Mouse (Mus musculus) embryonic stem cell, embryonic (primary cell): Measurements from ENCODE around the gene Slco2b1.

Experiments used
- CTCF ChIA-PET, 4 experiments: fragments of 300-600 bp in 2 of 4; fragments of 350-600 bp in 2 of 4; sonication (Branson Sonifier 250); formaldehyde crosslinking; loops; one replicate each; lab custom pipeline; 2022; ENCODE audit warnings: inconsistent platforms in 2 of 4; lab: Charles Lee
- POLR2A ChIA-PET, 4 experiments: fragments of 300-600 bp in 2 of 4; fragments of 350-600 bp in 2 of 4; sonication (Branson Sonifier 250); formaldehyde crosslinking; loops; one replicate each; lab custom pipeline; 2022; ENCODE audit warnings: antibody characterized with exemption in 4 of 4, inconsistent platforms in 1 of 4; lab: Charles Lee

The Slco2b1 gene

DNA sequence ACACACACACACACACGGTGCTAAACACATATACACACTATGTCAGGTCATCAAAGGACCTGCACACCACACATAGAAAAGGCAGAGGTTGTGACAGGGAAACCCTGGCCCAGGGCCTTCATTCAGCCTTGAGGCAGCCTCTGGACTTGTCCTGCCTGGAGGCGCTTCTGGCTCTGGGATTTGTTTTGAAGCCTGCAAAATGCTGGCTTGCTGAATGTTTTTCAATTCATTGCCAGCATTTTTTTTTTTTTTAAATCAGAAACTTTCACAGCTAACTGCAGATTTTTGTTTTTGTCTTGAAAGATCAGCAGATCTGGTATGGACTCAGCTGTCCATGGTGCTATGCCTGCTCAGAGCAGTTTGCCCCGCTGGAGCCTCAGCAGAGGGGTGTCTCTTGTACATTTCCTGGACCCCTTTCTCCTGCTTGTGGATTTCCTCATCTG is 11.4 kb downstream of the Slco2b1 start:
- POLR2A ChIA-PET = interaction anchor here in 1 of 4 experiments (0.6 kb wide), 1 partner anchor 1391 kb away, joined by 3 read pairs; no protein-coding TSS in a partner anchor
- CTCF ChIA-PET = interaction anchor here in 2 of 4 experiments (0.6 to 0.9 kb wide), 4 partner anchors 10 to 220 kb away, joined by 3 read pairs; no protein-coding TSS in a partner anchor

- CTCF ChIA-PET = interaction anchor here in 1 of 4 experiments (0.6 kb wide), 1 partner anchor 108 kb away, joined by 3 read pairs; no protein-coding TSS in a partner anchor
Measured at GRCm38 (mm10) chr7:99699106-99699505, 12.0 kb downstream of the Slco2b1 start.

DNA sequence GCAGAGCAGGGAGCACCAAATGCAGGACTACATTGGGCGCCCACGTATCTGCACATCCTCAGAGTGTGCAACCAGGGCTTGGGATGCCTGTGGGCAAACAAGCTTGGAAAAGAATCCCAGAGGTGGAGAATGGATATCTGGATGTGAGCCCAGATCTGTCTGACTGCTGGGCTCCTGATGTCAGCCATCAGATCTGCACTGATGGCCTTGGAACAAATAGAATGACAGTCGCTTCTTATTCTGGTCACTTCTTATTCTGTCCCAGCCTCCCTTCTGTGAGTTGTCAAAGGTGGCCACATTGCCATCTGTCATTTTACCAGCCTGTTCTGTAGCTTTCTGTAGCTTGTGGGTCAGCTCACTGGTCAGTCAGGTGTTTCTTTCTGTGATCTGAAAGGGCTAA is 12.6 kb downstream of the Slco2b1 start:
- ChIA-PET CTCF (no interaction called here), POLR2A (interaction anchor here in 1 of 4 experiments (0.6 kb wide), 1 partner anchor 225 kb away, joined by 8 read pairs; no protein-coding TSS in a partner anchor)

More at GRCm38 (mm10) chr7:99699106-99699505, 12.0 kb downstream of the Slco2b1 start:
- POLR2A ChIA-PET = no interaction called here

- ChIA-PET CTCF (interaction anchor here (0.6 to 2.0 kb wide), 9 partner anchors 13 to 275 kb away, joined by 3 to 8 read pairs (median 4); no protein-coding TSS in a partner anchor), POLR2A (interaction anchor here in 3 of 4 experiments (0.6 to 1.6 kb wide), 4 partner anchors 11 to 745 kb away, joined by 3 to 4 read pairs (median 4); no protein-coding TSS in a partner anchor)
Measured at GRCm38 (mm10) chr7:99695471-99696057, 15.6 kb downstream of the Slco2b1 start.

- CTCF ChIA-PET = interaction anchor here in 2 of 4 experiments (1.1 to 2.0 kb wide), 2 partner anchors 14 to 36 kb away, joined by 3 to 4 read pairs; no protein-coding TSS in a partner anchor
- POLR2A ChIA-PET = interaction anchor here in 1 of 4 experiments (0.7 kb wide), 1 partner anchor 88 kb away, joined by 8 read pairs; no protein-coding TSS in a partner anchor
Measured at GRCm38 (mm10) chr7:99694424-99694823, 16.7 kb downstream of the Slco2b1 start.

DNA sequence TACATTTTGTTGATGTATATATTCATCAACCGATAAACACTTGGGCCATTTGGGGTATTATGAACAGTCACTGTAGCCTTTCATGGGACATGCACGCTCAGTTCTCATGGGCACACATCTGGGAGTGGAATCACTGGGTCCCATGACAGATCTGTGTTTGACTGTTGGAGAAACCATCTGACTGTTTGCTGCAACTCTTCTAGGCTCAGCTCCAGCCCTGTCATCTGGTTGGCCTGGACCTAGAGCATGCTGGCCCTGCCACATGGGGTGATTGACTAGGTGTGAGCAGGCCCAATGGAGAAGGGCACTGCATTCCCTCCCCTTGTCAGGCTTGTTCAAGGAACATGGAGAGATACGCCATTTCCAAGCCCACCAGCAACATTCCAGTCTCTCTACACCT is 17.2 kb downstream of the Slco2b1 start:
- CTCF ChIA-PET = interaction anchor here in 1 of 4 experiments (0.5 kb wide), 1 partner anchor 222 kb away, joined by 3 read pairs; no protein-coding TSS in a partner anchor
- POLR2A ChIA-PET = no interaction called here

DNA sequence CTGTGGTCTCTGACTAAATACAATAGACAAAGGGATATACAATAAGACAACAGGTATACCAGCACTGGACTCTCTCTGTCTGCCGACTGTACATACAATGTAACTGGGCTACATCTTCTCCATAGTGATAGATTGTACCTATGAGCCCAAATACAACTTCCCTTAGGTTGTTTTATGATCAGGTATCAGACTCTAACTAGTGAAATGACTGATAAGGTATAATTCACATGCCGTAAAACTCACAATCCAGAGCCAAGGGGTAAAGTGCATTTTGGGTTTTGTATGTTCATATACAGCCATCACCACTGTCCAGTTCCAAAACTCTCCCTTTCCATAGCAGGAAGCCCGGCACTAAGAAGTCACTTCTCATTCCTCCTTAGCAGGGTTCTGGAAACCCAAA is 17.8 kb downstream of the Slco2b1 start:
- ChIA-PET POLR2A (no interaction called here), CTCF (interaction anchor here in 1 of 4 experiments (0.5 kb wide), 1 partner anchor 222 kb away, joined by 3 read pairs; no protein-coding TSS in a partner anchor)

DNA sequence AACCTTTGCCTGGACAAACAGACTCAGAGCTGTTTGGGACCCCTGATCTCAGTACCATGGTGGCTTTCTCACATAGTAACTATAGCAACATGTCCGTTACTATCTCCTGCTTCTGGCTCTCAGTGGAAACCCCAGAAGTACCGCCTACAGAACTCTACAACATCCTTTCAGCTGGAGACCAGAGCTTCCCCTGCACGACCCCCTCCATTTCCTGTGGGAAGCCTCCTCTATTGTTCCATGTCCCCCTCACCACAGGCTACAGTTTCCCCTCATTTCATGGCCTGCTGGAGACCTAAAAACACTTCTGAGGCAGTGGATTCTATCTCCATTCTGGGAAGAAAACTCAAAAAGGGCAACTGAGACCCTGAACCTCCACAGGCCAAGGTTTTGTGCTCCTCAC is 18.7 kb downstream of the Slco2b1 start:
- POLR2A ChIA-PET = no interaction called here
- CTCF ChIA-PET = interaction anchor here in 1 of 4 experiments (0.6 kb wide), 1 partner anchor 907 kb away, joined by 3 read pairs; no protein-coding TSS in a partner anchor

GRCm38 (mm10) chr7:99690819-99691218 is 20.3 kb downstream of the Slco2b1 start:
- ChIA-PET CTCF (interaction anchor here in 2 of 4 experiments (0.7 to 2.1 kb wide), 4 partner anchors 19 to 383 kb away, joined by 3 to 6 read pairs (median 4); no protein-coding TSS in a partner anchor), POLR2A (interaction anchor here in 3 of 4 experiments (0.6 to 1.5 kb wide), 3 partner anchors 12 to 199 kb away, joined by 3 read pairs; no protein-coding TSS in a partner anchor)

DNA sequence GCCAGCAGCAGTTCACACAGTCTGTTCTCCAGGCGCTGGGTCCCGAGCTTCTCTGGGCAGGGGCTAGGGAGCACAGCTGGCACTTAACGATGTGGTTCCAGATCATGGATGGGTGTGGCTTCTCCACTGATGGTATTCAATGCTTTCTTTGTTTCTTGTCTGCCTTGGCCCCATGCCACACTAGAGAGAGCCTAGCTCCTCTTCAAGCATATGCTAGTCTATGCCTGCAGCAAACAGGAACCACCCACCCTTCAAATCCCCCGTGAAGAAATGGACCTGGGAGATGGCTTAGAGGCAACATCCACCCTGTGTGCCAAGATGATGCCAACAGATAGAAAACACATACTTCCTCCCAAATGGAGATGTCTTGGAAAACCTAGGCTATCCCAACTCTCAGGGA is 27.1 kb downstream of the Slco2b1 start:
- ChIA-PET POLR2A (no interaction called here), CTCF (interaction anchor here in 2 of 4 experiments (0.6 to 1.4 kb wide), 2 partner anchors 25 to 311 kb away, joined by 3 to 4 read pairs; no protein-coding TSS in a partner anchor)

DNA sequence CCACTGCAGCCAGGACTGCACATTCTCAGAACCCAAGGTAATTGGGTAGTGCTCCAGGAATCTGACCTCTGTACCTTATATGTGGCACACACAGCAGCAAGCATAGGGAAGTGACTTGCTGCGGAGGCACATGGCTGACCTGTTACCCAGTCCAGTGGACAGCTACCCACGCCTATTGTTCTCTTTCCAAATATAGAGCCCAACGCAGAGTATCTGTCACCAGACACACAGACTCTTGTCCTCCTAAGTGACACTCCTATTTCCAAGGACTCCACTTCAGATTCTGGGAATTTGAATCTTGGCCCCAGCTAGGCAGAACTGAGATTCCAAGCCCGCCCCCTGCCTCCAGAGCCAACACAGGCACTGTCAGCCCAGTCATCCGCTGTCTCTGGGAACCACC is 30.4 kb downstream of the Slco2b1 start:
- ChIA-PET POLR2A (interaction anchor here in 1 of 4 experiments (1.4 kb wide), 1 partner anchor 55 kb away, joined by 3 read pairs; no protein-coding TSS in a partner anchor), CTCF (interaction anchor here in 3 of 4 experiments (0.5 to 1.3 kb wide), 3 partner anchors 22 to 532 kb away, joined by 3 to 13 read pairs (median 3); no protein-coding TSS in a partner anchor)

- POLR2A ChIA-PET = no interaction called here
- CTCF ChIA-PET = interaction anchor here in 1 of 4 experiments (1.0 kb wide), 1 partner anchor 16 kb away, joined by 3 read pairs; no protein-coding TSS in a partner anchor
Measured at GRCm38 (mm10) chr7:99674890-99675289, 36.2 kb downstream of the Slco2b1 start.

DNA sequence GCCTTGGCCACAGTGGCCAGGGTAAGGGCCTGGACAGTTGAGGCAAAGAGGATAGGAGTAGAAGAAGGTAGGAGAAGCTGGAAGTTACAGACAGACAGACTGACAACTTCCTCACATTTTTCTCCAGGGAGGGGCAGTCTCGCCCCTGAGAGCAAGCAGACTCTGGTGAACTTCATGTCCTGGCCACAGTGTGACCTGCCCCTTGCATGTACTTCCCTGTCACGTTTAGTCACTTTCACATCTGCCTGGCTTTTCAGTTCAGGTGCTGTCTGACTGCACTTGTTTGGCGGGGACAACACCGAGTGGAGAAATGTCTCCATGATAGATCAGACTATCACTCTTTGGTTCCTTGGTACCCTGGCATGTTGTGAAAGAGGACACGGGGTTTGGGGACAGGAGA is 36.9 kb downstream of the Slco2b1 start:
- CTCF ChIA-PET = no interaction called here
- POLR2A ChIA-PET = no interaction called here

GRCm38 (mm10) chr7:99673188-99673587 is 38.0 kb downstream of the Slco2b1 start:
- ChIA-PET POLR2A (no interaction called here), CTCF (interaction anchor here in 1 of 4 experiments (1.9 kb wide), 1 partner anchor 14 kb away, joined by 6 read pairs; no protein-coding TSS in a partner anchor)

DNA sequence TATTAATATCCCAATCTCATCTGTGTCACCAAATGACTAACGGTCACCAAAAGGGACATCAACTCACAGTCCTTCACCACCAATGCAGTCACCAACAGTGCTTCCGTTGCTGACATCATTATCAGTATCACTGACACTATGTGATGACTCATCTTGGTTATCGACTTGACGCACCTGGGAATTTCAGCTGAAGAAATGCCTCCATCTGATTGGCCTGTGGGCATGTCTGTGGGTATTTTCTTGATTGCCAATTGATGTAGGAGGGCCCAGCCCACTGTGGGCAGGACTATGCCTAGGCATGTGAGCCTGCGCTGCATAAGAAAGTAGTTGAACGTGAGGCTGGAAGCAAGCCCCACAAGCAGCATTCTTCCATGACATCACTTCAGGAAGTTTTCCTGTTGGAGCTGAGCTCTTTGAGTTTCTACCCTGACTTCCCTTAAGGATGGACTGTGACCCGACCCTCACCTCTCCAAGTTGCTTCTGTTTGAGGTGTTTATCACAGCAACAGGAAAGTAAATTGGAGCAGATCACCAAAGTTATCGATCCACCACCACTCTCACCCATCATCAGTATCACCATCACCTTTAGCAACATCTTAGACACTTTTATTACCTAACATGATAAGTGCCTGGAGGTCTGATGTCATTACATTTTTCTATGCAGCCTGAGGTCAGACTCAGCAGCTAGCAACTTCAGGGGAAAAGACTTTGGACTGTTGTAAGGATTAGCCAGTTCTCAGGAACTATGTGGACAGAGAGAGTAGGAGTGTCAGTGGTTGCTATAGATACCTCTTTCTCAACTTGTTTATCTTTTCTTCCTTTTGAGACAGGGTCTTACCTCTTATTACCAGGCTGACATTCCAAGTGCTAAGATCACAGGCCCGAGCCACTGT is 39.4 kb downstream of the Slco2b1 start:
- ChIA-PET POLR2A (no interaction called here), CTCF (interaction anchor here in 2 of 4 experiments (0.9 to 1.9 kb wide), 7 partner anchors 12 to 171 kb away, joined by 3 to 8 read pairs (median 4); partner anchors contain the start of gene Tpbgl (in 1 of the 2))

DNA sequence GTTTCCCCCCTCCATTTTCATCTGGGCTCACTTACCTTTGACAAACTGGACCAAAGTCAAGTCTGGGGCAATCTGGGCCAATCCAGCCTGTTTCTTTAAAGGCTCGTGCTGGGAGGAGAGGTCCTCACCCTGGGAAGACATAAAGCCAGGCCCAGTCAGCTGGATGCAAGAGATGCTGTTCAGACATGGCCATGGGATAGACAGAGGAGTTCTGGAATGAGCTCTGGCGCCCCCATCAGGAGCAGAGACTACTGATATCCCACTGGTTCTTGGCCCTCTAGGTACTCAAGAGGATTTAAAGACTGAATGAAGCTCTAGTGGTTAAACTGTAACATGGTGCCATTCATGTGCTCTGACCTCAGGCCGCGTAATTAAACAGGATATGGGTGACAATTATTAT is 40.2 kb downstream of the Slco2b1 start:
- CTCF ChIA-PET = interaction anchor here in 2 of 4 experiments (0.9 to 1.8 kb wide), 6 partner anchors 11 to 171 kb away, joined by 3 to 8 read pairs (median 4); partner anchors contain the start of gene Tpbgl (in 1 of the 2)
- POLR2A ChIA-PET = no interaction called here

- ChIA-PET CTCF (interaction anchor here (0.6 to 2.4 kb wide), 6 partner anchors 9 to 1272 kb away, joined by 3 to 12 read pairs (median 4); no protein-coding TSS in a partner anchor), POLR2A (interaction anchor here in 3 of 4 experiments (0.6 to 1.8 kb wide), 5 partner anchors 9 to 186 kb away, joined by 3 to 6 read pairs (median 3); no protein-coding TSS in a partner anchor)
Measured at GRCm38 (mm10) chr7:99668802-99669201, 42.3 kb downstream of the Slco2b1 start.

DNA sequence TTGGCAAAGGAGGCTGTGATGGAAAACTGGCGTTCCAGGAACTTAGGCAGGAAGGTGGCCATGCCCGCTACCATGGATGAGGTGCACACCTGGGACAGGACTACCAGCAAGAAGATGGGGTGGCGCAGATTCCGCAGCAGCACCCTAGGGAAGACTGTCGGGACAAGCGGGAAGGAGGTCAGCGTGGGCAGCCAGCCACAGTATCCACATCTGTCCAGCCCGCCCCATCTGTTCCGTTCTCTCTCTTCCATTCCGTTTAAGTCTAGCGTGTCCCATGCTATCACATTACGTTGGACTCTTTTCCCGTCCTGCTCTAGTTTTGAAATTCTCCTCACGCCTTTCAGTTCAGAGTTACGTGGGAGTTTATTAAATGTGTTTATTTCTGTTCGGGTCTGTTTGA is 44.0 kb downstream of the Slco2b1 start:
- CTCF ChIA-PET = no interaction called here
- POLR2A ChIA-PET = no interaction called here
